Mouse (Mus musculus): Measurements from ENCODE around the gene Mapk12. TPM values are rescaled to one million over a fixed set of nuclear protein-coding genes. Genes with fewer than 3 reads are reported as not detected.

Gene Mapk12
- total and polyA plus RNA-seq, 2 experiments, result 2.1 to 2.4 TPM

GRCm38 (mm10) chr15:89181561-89182270, 41.2 kb upstream of the Mapk12 start:
- TF ChIP-seq POLR2A (IDR thresholded peaks at IDR 0.05; ENCODE audit: extremely low read depth, insufficient read depth, low read length) (no peak), CTCF (IDR thresholded peaks at IDR 0.05; ENCODE audit: low read depth, low read length) (peak; percentile 20; the same call in 1 of the 2 replicates)
- no peak overlapping the region for H3K4me3 ChIP-seq (ENCODE audit: insufficient read depth, low read depth, low read length)

GRCm38 (mm10) chr15:89180571-89181229, 40.2 kb upstream of the Mapk12 start, which contains the start of gene Plxnb2:
TSS of gene Plxnb2 (minus strand) at chr15:89180788.
- no peak for TF ChIP-seq CTCF (IDR thresholded peaks at IDR 0.05; ENCODE audit: low read depth, low read length)
- TF ChIP-seq POLR2A (IDR thresholded peaks at IDR 0.05; ENCODE audit: extremely low read depth, insufficient read depth, low read length), result peak; percentile 80; the same call in 1 of the 2 replicates
- no peaks in the 10 kb centered on the region for H3K27me3 ChIP-seq (ENCODE audit: control insufficient read depth, insufficient read depth, low read length)
- H3K4me3 ChIP-seq (ENCODE audit: insufficient read depth, low read depth, low read length), result peak within 1 kb of the TSS; percentile 82
- H3K36me3 ChIP-seq (ENCODE audit: control insufficient read depth, insufficient read depth, low read length), result no peaks in the 10 kb centered on the region
- peak within 1 kb of the TSS; percentile 87 for H3K9ac ChIP-seq (ENCODE audit: low read depth, low read length)
- under 1% methylated on average over 70 of the region's 72 CpGs for WGBS
- H3K27ac ChIP-seq (replicated peaks; ENCODE audit: insufficient read depth, low read depth, low read length), result peak within 1 kb of the TSS; percentile 96
- DNase-seq (ENCODE audit: extremely low read depth, low read depth, low spot score), result peak; percentile 83
- H3K79me2 ChIP-seq (ENCODE audit: control insufficient read depth, insufficient read depth, low read length), result peaks cover 18% of the 10 kb centered on the region; the same call in 1 of the 2 replicates
- peaks cover 28% of the 10 kb centered on the region for H3K4me1 ChIP-seq (ENCODE audit: control insufficient read depth, insufficient read depth, low read length)

More at GRCm38 (mm10) chr15:89181561-89182270, 41.2 kb upstream of the Mapk12 start:
- Histone ChIP-seq H3K79me2 (ENCODE audit: control insufficient read depth, insufficient read depth, low read length) (peaks cover 9% of the 10 kb centered on the region; the same call in 1 of the 2 replicates), H3K9ac (ENCODE audit: low read depth, low read length) (no peak overlapping the region), H3K27me3 (ENCODE audit: control insufficient read depth, insufficient read depth, low read length) (no peaks in the 10 kb centered on the region), H3K4me1 (ENCODE audit: control insufficient read depth, insufficient read depth, low read length) (peaks cover 19% of the 10 kb centered on the region), H3K27ac (replicated peaks; ENCODE audit: insufficient read depth, low read depth, low read length) (0 out of 2 replicates have a peak overlapping the region, but pooled peaks have one; percentile 1), H3K36me3 (ENCODE audit: control insufficient read depth, insufficient read depth, low read length) (no peaks in the 10 kb centered on the region)
- DNase-seq (ENCODE audit: extremely low read depth, low read depth, low spot score), result peak; percentile 23
- 75% methylated on average over 10 of the region's 10 CpGs for WGBS

- Histone ChIP-seq H3K79me2 (ENCODE audit: control insufficient read depth, insufficient read depth, low read length) (peaks cover 24% of the 10 kb centered on the region), H3K36me3 (ENCODE audit: control insufficient read depth, insufficient read depth, low read length) (no peaks in the 10 kb centered on the region), H3K27me3 (ENCODE audit: control insufficient read depth, insufficient read depth, low read length) (no peaks in the 10 kb centered on the region), H3K4me3 (ENCODE audit: insufficient read depth, low read depth, low read length) (peak overlapping the region; percentile 82), H3K27ac (replicated peaks; ENCODE audit: insufficient read depth, low read depth, low read length) (peak overlapping the region; percentile 96), H3K9ac (ENCODE audit: low read depth, low read length) (peak overlapping the region; percentile 87), H3K4me1 (ENCODE audit: control insufficient read depth, insufficient read depth, low read length) (peaks cover 31% of the 10 kb centered on the region)
- TF ChIP-seq POLR2A (IDR thresholded peaks at IDR 0.05; ENCODE audit: extremely low read depth, insufficient read depth, low read length) (no peak), CTCF (IDR thresholded peaks at IDR 0.05; ENCODE audit: low read depth, low read length) (no peak)
- DNase-seq (ENCODE audit: extremely low read depth, low read depth, low spot score), result peak; percentile 39
- under 1% methylated on average over 26 of the region's 26 CpGs for WGBS
Observed at GRCm38 (mm10) chr15:89180081-89180541, 39.6 kb upstream of the Mapk12 start.

- Histone ChIP-seq H3K79me2 (ENCODE audit: control insufficient read depth, insufficient read depth, low read length) (peaks cover 29% of the 10 kb centered on the region), H3K4me3 (ENCODE audit: insufficient read depth, low read depth, low read length) (peak overlapping the region; percentile 82), H3K9ac (ENCODE audit: low read depth, low read length) (peak overlapping the region; percentile 87), H3K27me3 (ENCODE audit: control insufficient read depth, insufficient read depth, low read length) (no peaks in the 10 kb centered on the region), H3K36me3 (ENCODE audit: control insufficient read depth, insufficient read depth, low read length) (no peaks in the 10 kb centered on the region), H3K4me1 (ENCODE audit: control insufficient read depth, insufficient read depth, low read length) (peaks cover 37% of the 10 kb centered on the region), H3K27ac (replicated peaks; ENCODE audit: insufficient read depth, low read depth, low read length) (peak overlapping the region; percentile 96)
- DNase-seq (ENCODE audit: extremely low read depth, low read depth, low spot score), result no peak
- no peak for TF ChIP-seq POLR2A (IDR thresholded peaks at IDR 0.05; ENCODE audit: extremely low read depth, insufficient read depth, low read length)
- whole genome bisulfite sequencing, result 2% methylated on average over 6 of the region's 6 CpGs
Observed at GRCm38 (mm10) chr15:89179630-89179964, 39.1 kb upstream of the Mapk12 start.

DNA sequence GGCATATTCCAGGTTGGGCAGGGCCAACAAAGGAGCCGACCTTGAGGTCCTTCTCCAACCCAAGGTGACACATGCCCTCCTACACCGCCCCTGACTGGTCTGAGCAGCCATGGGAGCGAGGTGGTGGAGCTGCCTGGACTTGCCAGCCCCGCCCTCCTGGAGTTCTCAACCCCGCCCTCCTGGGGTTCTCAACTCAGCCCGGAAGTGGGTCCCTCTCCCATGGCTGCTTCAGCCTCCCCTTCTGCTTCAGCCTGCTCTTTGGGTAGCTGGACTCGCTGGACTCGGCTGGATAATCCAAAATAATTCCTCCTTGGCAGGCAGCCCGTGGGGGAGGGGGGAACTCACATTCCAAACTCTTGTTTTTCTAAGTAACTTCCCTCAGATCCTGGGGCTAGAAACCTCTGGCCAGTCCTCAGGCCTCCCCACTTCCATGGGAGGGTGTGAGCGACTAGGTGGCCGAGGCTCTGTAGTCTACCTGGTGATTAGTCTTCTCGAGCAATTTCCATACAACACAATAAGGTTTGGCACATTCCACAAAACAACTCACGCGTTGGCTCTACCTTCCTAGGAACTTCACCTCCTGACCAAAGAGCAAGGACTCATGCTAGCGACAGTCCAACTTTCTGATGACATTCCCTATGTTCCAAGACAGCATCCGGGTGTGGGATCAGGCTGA, 38.6 kb upstream of the Mapk12 start:
- H3K27me3 ChIP-seq (ENCODE audit: control insufficient read depth, insufficient read depth, low read length), result no peaks in the 10 kb centered on the region
- H3K27ac ChIP-seq (replicated peaks; ENCODE audit: insufficient read depth, low read depth, low read length), result peak overlapping the region; percentile 96
- H3K9ac ChIP-seq (ENCODE audit: low read depth, low read length), result peak overlapping the region; percentile 87
- H3K4me1 ChIP-seq (ENCODE audit: control insufficient read depth, insufficient read depth, low read length), result peaks cover 42% of the 10 kb centered on the region
- TF ChIP-seq POLR2A (IDR thresholded peaks at IDR 0.05; ENCODE audit: extremely low read depth, insufficient read depth, low read length), result peak; percentile 52; the same call in 1 of the 2 replicates
- TF ChIP-seq CTCF (IDR thresholded peaks at IDR 0.05; ENCODE audit: low read depth, low read length), result no peak
- H3K36me3 ChIP-seq (ENCODE audit: control insufficient read depth, insufficient read depth, low read length), result no peaks in the 10 kb centered on the region
- 2% methylated on average over 16 of the region's 16 CpGs for WGBS
- DNase-seq (ENCODE audit: extremely low read depth, low read depth, low spot score), result peak; percentile 95
- H3K79me2 ChIP-seq (ENCODE audit: control insufficient read depth, insufficient read depth, low read length), result peaks cover 34% of the 10 kb centered on the region
- peak overlapping the region; percentile 82 for H3K4me3 ChIP-seq (ENCODE audit: insufficient read depth, low read depth, low read length)

Data from liver, adult 2 months (tissue).